Mouse (Mus musculus): ENCODE data around the gene Smim11. TPM values are rescaled to one million over a fixed set of nuclear protein-coding genes. Genes with fewer than 3 reads are reported as not detected.

The Smim11 gene
- total RNA-seq, 2 experiments from 2014 or later = 17.1 to 23.6 TPM

DNA sequence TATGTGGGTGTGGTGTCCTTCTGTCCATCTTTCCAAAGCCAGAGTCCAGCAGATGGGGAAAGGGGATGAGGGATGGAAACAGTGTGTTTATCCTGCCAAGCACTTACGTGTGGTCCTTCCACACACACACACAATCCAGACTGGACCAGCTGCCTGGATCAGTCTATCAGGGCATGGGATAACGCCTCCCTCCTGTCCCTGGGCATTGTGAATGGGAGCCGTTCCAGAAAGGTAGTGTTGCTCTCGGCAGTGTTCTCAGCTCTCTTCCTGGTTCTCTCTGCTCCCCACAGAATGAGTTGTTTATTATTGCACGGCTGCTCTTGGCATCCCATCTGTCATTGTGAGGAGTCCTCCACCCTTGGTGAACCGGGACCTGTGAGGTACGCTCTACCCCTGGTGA lies 59.6 kb downstream of the Smim11 start:
- no peak for DNase-seq (ENCODE audit: low spot score in 2 of 2)

Other genes with a start within 250 kb of the Smim11 start
- gene Mrps6, start 243.0 kb upstream of the Smim11 start, total RNA-seq (2021) = 10 to 100 TPM; 53.1 to 58.0 TPM
- not detected for gene Gm49711, start 243.0 kb upstream of the Smim11 start, total RNA-seq (2021)
- gene Slc5a3, start 243.0 kb upstream of the Smim11 start, total RNA-seq (2021) = 10 to 100 TPM; 44.7 to 45.6 TPM
- gene Kcne2, start 8.9 kb upstream of the Smim11 start, total RNA-seq (2021) = 1 to 10 TPM in 1 of 2 experiments, not detected in 1; 1.3 TPM
- not detected for gene Fam243, start 20.2 kb downstream of the Smim11 start, total RNA-seq (2021)
- gene Kcne1, start 58.2 kb downstream of the Smim11 start, total RNA-seq (2021) = not detected
- gene Rcan1, start 169.6 kb downstream of the Smim11 start, total RNA-seq (2021) = 10 to 100 TPM; 46.9 to 48.9 TPM
- gene Clic6, start 184.4 kb downstream of the Smim11 start, total RNA-seq (2021) = 1 to 10 TPM; 3.1 to 4.1 TPM